Mouse (Mus musculus) hindbrain, embryonic 15.5 days (tissue): ENCODE data around the gene Pdzd2. TPM values are rescaled to one million over a fixed set of nuclear protein-coding genes. Genes with fewer than 3 reads are reported as not detected.

ENCODE experiments used
- ATAC-seq: fragments of 200-750 bp; cut with Nextera tagmentation; 2 replicates; pipeline ENCODE4 v1.8.0; 2017; ENCODE audit warnings: low read depth, moderate number of reproducible peaks, moderate TSS enrichment; ENCODE audit not compliant: low FRiP score
- H3K27ac ChIP-seq: fragments of 300-500 bp; sonication (generic); replicated peaks from 2 replicates; pipeline ENCODE4 v1.5.1; 2015; ENCODE audit warnings: mild to moderate bottlenecking, inconsistent platforms
- H3K27me3 ChIP-seq: fragments of 300-500 bp; sonication (generic); 2 replicates; pipeline ENCODE4 v1.6.1; 2015; ENCODE audit warnings: control low read depth, inconsistent platforms
- H3K36me3 ChIP-seq: fragments of 300-500 bp; sonication (generic); 2 replicates; pipeline ENCODE4 v1.6.1; 2015; ENCODE audit warnings: control low read depth, inconsistent platforms
- H3K4me1 ChIP-seq: fragments of 300-500 bp; sonication (generic); replicated peaks from 2 replicates; pipeline ENCODE4 v1.6.1; 2015; ENCODE audit warnings: control low read depth, inconsistent platforms
- H3K4me2 ChIP-seq: fragments of 300-500 bp; sonication (generic); 2 replicates; pipeline ENCODE4 v1.6.1; 2015; ENCODE audit warnings: moderate library complexity, mild to moderate bottlenecking, inconsistent platforms
- H3K4me3 ChIP-seq: fragments of 300-500 bp; sonication (generic); 2 replicates; pipeline ENCODE4 v1.5.1; 2015; ENCODE audit warnings: mild to moderate bottlenecking, inconsistent platforms
- H3K9ac ChIP-seq: fragments of 300-500 bp; sonication (generic); 2 replicates; pipeline ENCODE4 v1.6.1; 2015; ENCODE audit warnings: inconsistent platforms
- H3K9me3 ChIP-seq: fragments of 300-500 bp; sonication (generic); 2 replicates; pipeline ENCODE4 v1.6.1; 2016; ENCODE audit warnings: control low read depth, inconsistent platforms
- WGBS: fragments of 180-500 bp; shearing (Covaris S2); methylation state at CpG from one replicate; pipeline ENCODE4 v1.1.7; 2015; 5-methylcytosine and 5-hydroxymethylcytosine counted together
- polyA plus RNA-seq: library from polyadenylated mRNA; unstranded; fragments of >200 nt; fragmentation: Nextera tagmentation; extraction: Ambion mirVana; gene quantifications from 2 replicates; pipeline ENCODE4 v1.2.1, GENCODE M21; 2015

Gene Pdzd2
- polyA plus RNA-seq, 1 experiment from 2014 or later: 16.9 TPM

GRCm38 (mm10) chr15:12337779-12338137 is 402.0 kb downstream of the Pdzd2 start:
- Histone ChIP-seq H3K36me3 (no peaks in the 10 kb centered on the region), H3K27me3 (no peaks in the 10 kb centered on the region), H3K4me1 (peaks cover 4% of the 10 kb centered on the region), H3K27ac (no peak overlapping the region), H3K9ac (no peak overlapping the region), H3K4me3 (no peak overlapping the region), H3K4me2 (no peak overlapping the region), H3K9me3 (no peaks in the 10 kb centered on the region)
- 81% methylated on average over 3 of the region's 3 CpGs for WGBS
- no peak for ATAC-seq

- no peaks in the 10 kb centered on the region for H3K9me3 ChIP-seq
- no peaks in the 10 kb centered on the region for H3K36me3 ChIP-seq
- no peak overlapping the region for H3K9ac ChIP-seq
- peaks cover 4% of the 10 kb centered on the region for H3K4me1 ChIP-seq
- no peak for ATAC-seq
- H3K27me3 ChIP-seq: no peaks in the 10 kb centered on the region
- H3K4me3 ChIP-seq: no peak overlapping the region
- 84% methylated on average over 4 of the region's 4 CpGs for WGBS
- H3K4me2 ChIP-seq: no peak overlapping the region
- no peak overlapping the region for H3K27ac ChIP-seq
Measured at GRCm38 (mm10) chr15:12337030-12337778, 402.5 kb downstream of the Pdzd2 start.

DNA sequence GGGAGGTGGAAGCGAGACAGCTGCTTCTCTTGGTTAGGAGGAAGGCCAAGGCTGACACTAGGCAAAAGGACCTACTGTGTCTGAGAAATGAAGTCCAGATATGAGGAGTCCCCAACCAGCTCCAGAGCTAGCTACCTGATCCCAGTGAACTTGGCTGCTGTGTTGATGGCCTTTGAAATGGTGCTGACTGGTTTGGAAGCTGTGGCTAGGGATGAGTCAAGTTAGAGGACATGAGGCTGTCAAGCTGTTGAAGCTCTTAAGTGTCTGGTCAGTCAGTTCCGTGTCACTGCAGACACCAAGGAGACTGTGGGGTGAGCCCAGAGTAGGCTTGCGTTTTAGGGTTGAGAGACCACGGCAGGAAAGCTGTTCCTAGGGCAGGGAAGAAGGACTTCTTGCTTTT is 405.3 kb downstream of the Pdzd2 start:
- Histone ChIP-seq H3K36me3 (no peaks in the 10 kb centered on the region), H3K4me3 (no peak overlapping the region), H3K9ac (no peak overlapping the region), H3K27me3 (no peaks in the 10 kb centered on the region), H3K27ac (no peak overlapping the region), H3K9me3 (no peaks in the 10 kb centered on the region), H3K4me1 (no peaks in the 10 kb centered on the region; the same call in 1 of the 2 replicates), H3K4me2 (no peak overlapping the region)
- 79% methylated on average over 4 of the region's 4 CpGs for WGBS
- no peak for ATAC-seq

DNA sequence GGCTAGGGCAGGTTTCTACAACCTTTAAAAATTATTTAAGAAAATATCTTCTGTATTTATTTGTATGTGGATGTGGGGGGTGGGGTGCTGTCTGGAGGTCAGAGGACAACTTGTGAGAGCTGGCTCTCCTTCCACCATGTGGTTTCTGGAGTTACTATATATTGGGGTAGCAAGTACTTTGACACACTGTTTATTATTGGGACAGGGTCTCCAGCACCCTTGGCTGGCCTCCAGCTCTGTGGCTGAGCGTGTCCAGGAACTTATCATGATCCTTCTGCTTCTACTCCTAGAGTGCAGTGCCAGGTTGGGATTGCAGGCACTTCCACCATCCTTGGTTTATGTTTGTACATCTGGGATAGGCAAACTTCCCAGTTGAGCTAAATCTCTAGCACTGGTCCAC is 408.4 kb downstream of the Pdzd2 start:
- Histone ChIP-seq H3K4me2 (no peak overlapping the region), H3K9ac (no peak overlapping the region), H3K4me1 (peaks cover 6% of the 10 kb centered on the region; the same call in 1 of the 2 replicates), H3K27ac (no peak overlapping the region), H3K9me3 (no peaks in the 10 kb centered on the region), H3K36me3 (no peaks in the 10 kb centered on the region), H3K4me3 (no peak overlapping the region), H3K27me3 (no peaks in the 10 kb centered on the region)
- ATAC-seq: no peak
- 53% methylated on average over 1 of the region's 1 CpGs for WGBS

DNA sequence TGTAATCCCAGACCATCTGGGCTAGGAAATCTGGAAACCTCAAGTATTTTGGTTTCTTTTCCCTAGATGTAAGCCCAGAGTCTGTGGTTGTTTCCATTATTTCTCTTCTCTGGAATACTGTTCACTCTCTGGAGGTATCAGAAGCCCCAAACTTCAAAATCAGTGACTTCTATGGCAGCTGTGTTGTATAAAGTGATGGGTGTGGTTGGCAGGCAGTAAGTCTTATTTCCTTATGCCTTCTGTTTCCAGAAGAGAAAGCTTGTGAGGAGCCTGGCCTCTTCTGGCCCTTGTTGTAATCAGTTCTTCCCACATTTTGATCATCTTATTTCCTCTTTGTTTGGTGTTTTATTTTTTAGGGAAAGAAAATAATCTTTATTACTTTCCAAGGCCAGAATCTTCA is 408.8 kb downstream of the Pdzd2 start:
- Histone ChIP-seq H3K36me3 (no peaks in the 10 kb centered on the region), H3K27ac (no peak overlapping the region), H3K4me2 (no peak overlapping the region), H3K9ac (no peak overlapping the region), H3K9me3 (no peaks in the 10 kb centered on the region), H3K4me1 (peaks cover 6% of the 10 kb centered on the region; the same call in 1 of the 2 replicates), H3K27me3 (no peaks in the 10 kb centered on the region), H3K4me3 (no peak overlapping the region)
- ATAC-seq: no peak

GRCm38 (mm10) chr15:12330389-12330788 is 409.3 kb downstream of the Pdzd2 start:
- Histone ChIP-seq H3K9ac (no peak overlapping the region), H3K4me2 (no peak overlapping the region), H3K27ac (no peak overlapping the region), H3K9me3 (no peaks in the 10 kb centered on the region), H3K36me3 (no peaks in the 10 kb centered on the region), H3K27me3 (no peaks in the 10 kb centered on the region), H3K4me1 (peaks cover 6% of the 10 kb centered on the region; the same call in 1 of the 2 replicates), H3K4me3 (no peak overlapping the region)
- no peak for ATAC-seq
- WGBS: 90% methylated on average over 3 of the region's 3 CpGs

GRCm38 (mm10) chr15:12324326-12324725 is 415.4 kb downstream of the Pdzd2 start:
- no peak for ATAC-seq
- Histone ChIP-seq H3K9ac (no peak overlapping the region), H3K4me3 (no peak overlapping the region), H3K36me3 (no peaks in the 10 kb centered on the region), H3K4me1 (peaks cover 29% of the 10 kb centered on the region), H3K4me2 (peak overlapping the region; percentile 70), H3K27me3 (peaks cover 2% of the 10 kb centered on the region; the same call in 1 of the 2 replicates), H3K9me3 (no peaks in the 10 kb centered on the region), H3K27ac (no peak overlapping the region)
- WGBS: 89% methylated on average over 1 of the region's 1 CpGs

GRCm38 (mm10) chr15:12322676-12323402 is 416.9 kb downstream of the Pdzd2 start:
- WGBS: 19% methylated on average over 9 of the region's 9 CpGs
- no peaks in the 10 kb centered on the region for H3K9me3 ChIP-seq

DNA sequence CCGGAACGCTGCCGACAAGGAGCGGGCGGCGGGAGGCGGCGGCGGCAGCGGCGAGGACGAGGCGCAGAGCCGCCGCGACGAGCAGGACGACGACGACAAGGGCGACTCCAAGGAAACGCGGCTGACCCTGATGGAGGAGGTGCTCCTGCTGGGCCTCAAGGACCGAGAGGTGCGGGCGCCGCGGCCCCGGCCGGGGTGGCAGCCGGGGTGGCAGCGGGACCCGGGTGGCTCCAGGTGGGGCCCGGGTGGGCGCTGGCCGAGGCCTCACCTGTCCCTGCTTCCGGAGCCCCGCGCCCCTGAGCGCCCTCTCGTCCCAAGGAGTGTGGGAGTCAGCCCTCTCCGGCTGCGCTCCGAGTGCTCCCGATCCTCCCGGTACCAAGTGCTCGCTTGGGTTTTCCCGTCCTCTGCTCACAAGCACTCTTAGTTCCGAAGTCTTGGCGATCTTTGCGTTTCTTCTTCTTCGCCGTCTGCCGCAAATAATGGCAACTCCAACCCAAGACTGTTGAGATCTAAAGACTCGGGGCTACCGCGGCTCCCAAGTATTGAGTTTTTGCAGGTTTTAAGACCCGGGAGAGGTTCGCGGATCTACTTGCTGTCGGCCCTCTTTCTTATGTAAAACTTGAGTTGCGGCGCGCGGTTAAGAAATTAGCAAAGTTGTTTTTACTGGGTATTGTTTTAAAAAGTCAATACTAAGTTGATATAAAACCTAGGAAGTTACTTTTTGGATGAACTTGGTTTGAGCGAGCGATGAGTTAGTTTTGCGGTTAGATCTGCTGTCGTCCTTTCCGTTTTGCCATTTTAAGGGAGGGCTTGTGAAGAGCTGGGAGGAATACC is 417.7 kb downstream of the Pdzd2 start, which contains the start of gene 1810049J17Rik:
Gene 1810049J17Rik (minus strand): TSS at position 112 of the 834 bp plus-strand sequence.
- H3K9me3 ChIP-seq: no peaks in the 10 kb centered on the region
- peaks cover 23% of the 10 kb centered on the region for H3K4me1 ChIP-seq
- no peaks in the 10 kb centered on the region for H3K36me3 ChIP-seq
- under 1% methylated on average over 54 of the region's 70 CpGs for WGBS
- ATAC-seq: peak; percentile 4; the same call in 1 of the 2 replicates
- H3K4me3 ChIP-seq: peak within 1 kb of the TSS; percentile 97
- H3K4me2 ChIP-seq: peak within 1 kb of the TSS; percentile 70
- peaks cover 9% of the 10 kb centered on the region; the same call in 1 of the 2 replicates for H3K27me3 ChIP-seq
- peak within 1 kb of the TSS; percentile 89 for H3K9ac ChIP-seq
- peak within 1 kb of the TSS; percentile 93 for H3K27ac ChIP-seq

More at GRCm38 (mm10) chr15:12322676-12323402, 416.9 kb downstream of the Pdzd2 start:
- H3K27ac ChIP-seq: peak overlapping the region; percentile 93; the same call in 1 of the 2 replicates
- ATAC-seq: no peak
- peaks cover 9% of the 10 kb centered on the region; the same call in 1 of the 2 replicates for H3K27me3 ChIP-seq
- H3K4me3 ChIP-seq: peak overlapping the region; percentile 97
- H3K4me2 ChIP-seq: peak overlapping the region; percentile 70
- peak overlapping the region; percentile 89 for H3K9ac ChIP-seq
- H3K4me1 ChIP-seq: peaks cover 29% of the 10 kb centered on the region
- H3K36me3 ChIP-seq: no peaks in the 10 kb centered on the region

GRCm38 (mm10) chr15:12321091-12321787 is 418.5 kb downstream of the Pdzd2 start, which contains the start of gene Golph3:
TSS of gene Golph3 (plus strand) at chr15:12321450.
- Histone ChIP-seq H3K36me3 (no peaks in the 10 kb centered on the region), H3K4me3 (peak within 1 kb of the TSS; percentile 97), H3K9ac (peak within 1 kb of the TSS; percentile 89), H3K27me3 (peaks cover 9% of the 10 kb centered on the region; the same call in 1 of the 2 replicates), H3K9me3 (no peaks in the 10 kb centered on the region), H3K4me2 (peak within 1 kb of the TSS; percentile 70), H3K4me1 (peaks cover 23% of the 10 kb centered on the region), H3K27ac (peak within 1 kb of the TSS; percentile 93)
- ATAC-seq: peak; percentile 97
- under 1% methylated on average over 72 of the region's 74 CpGs for WGBS
